Mouse (Mus musculus): ENCODE results near the gene Pdzd7.
"Not testable (repeated sequence)": the region's sequence is repeated elsewhere in the genome, so short reads cannot be mapped to it uniquely, and the experiment has no call there.

Pdzd7 gene

GRCm38 (mm10) chr19:45058841-45059240 lies 13.3 kb upstream of the Pdzd7 start:
- DNase-seq (ENCODE audit: low spot score in 2 of 2) = no peak

- DNase-seq (ENCODE audit: low spot score in 2 of 2) = peak; percentile 90 to 95
Observed at GRCm38 (mm10) chr19:45058113-45058839, 12.8 kb upstream of the Pdzd7 start.

GRCm38 (mm10) chr19:45057724-45058112 lies 12.2 kb upstream of the Pdzd7 start:
- DNase-seq (ENCODE audit: low spot score in 2 of 2) = no peak

GRCm38 (mm10) chr19:45056908-45057698 lies 11.6 kb upstream of the Pdzd7 start:
- no peak for DNase-seq (ENCODE audit: low spot score in 2 of 2)

GRCm38 (mm10) chr19:45056364-45056763 lies 10.8 kb upstream of the Pdzd7 start:
- peak in 1 of 2 experiments; percentile 36 for DNase-seq (ENCODE audit: low spot score in 2 of 2)

DNA sequence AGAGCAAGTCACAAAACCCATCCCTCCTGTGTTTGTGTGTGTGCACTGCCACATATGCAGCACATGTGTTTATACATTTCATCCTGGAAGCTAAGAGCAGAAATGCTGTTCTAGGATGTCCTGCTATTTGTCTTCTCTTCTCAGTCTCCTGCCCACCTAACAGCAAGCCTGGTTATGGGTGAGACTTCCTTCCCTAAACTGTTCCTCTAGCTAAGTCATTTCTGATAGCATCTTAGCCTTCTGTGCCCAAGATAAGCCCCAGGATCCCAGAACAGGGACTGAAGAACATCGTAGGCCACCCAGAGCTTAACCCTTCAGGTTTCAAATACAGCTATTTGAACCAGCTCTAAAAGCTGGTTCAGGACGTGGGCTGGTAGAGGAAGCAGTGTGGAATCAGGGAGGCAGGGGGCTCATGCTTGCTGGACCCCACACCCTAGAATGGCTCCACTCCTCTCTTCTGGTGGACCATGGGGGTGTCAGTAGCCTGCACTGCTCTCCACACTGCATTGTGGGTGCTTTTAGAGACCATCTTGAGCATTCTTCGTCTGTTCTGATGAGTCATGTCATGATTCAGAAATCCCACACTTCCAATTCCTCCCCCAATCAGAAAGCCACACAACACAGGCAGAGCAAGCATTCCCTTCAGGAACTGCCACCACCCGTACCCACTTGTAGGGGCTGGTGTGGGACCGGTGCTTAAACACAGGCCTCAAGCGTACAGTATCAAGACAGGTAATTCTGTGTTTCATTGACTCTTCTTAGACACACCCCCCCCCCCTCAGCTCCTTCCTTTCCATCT lies 9.6 kb upstream of the Pdzd7 start:
- peak; percentile 56 to 63 for DNase-seq (ENCODE audit: low spot score in 2 of 2)

DNA sequence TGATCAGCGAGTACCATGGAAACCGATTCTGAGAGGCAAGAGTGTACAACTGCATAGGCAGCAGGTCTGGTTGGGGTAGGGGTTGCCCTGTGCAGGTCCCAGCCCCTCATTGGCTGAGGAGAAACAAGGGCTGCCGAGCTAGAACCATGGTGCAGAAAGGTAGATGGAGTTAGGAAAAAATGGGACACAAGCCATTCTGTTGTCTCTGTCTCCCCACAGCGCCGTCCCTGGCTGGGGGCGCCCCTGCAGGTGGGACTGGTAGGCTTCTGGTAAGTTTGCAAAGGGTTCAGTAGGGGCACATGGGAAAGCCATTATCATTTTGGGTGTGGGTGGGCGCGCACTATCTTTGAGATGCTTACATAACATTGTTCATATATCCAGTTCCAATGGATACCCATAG lies 7.9 kb upstream of the Pdzd7 start:
- DNase-seq (ENCODE audit: low spot score in 2 of 2) = no peak

DNA sequence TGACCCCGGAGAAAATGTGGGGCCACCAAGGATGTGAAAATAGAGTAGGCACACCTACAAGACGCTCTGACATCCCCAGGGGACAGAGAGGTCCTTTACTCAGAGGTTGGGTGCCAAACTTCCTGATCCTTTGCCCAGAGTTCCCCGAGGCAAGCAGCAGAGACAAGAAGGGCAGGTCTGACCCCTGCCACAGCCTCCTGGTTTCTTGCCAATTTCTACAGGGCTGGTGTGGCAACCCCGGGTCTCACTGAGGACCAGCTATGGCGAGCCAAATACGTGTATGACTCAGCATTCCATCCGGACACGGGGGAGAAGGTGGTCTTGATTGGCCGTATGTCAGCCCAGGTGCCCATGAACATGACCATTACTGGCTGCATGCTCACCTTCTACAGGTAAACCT lies 4.0 kb upstream of the Pdzd7 start:
- no peak for DNase-seq (ENCODE audit: low spot score in 2 of 2)

DNA sequence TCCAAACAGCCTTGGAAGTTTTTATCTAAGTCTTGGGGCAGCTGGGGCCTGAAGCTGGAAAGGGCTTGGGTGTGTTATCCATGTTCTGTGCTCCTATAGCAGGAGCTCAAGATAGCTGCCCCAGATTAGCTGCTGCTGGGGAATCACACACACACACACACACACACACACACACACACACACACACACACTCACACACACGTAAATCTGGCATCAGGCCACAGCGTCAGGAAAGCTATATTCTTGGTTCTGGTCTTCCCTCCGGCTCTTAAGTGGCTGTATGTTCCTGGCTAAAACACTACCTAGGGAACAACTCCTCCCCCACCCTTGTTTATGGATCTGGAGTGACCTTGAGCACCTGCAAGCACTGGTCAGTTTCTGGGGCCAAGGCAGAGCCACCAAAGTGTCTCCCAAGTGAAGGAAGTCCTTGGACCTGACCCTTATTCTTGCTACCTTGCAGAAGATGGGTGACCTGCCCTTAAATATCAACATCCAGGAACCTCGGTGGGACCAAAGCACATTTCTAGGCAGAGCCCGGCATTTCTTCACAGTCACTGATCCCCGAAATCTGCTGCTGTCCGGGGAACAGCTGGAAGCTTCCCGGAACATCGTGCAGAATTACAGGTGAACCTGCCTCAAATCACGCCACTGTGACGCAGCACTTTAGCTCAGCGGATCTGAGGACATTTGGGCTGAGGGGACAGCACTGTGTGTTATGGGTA lies 3.3 kb upstream of the Pdzd7 start:
- DNase-seq (ENCODE audit: low spot score in 2 of 2) = no peak

DNA sequence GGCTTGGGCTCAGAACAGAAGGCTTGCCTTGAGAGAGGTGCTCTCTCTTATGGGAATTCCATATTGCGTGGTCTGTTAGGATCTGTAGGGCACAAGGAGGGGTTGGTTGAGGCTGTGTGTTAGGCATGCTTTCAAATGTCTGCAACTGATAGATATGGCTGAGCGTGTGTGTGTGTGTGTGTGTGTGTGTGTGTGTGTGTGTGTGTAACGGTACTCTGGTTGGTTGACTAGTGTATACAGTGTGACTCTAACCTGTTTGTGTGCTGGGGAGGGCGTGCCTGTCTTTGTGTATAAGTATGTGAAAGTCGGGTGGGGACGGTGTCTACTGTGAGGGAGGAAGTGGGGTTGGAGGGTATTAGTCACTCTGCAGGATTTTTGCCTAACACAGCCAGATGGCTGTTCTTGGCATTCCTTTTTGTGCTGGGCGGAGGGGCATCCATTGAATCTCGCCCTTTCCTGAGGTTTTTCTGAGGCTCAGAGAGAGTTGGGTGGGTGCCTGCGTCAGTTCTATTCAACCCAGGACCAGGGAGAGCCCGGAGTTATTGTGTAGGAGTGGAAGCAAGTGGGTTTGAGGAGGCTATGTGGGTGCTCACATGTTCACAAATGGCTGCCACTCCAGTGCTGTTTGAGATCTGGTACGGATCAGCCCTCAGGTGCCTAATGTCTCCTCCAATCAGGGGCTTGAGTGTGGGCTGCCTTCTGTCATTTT lies 2.6 kb upstream of the Pdzd7 start:
- DNase-seq (ENCODE audit: low spot score in 2 of 2) = peak; percentile 86 to 91

DNA sequence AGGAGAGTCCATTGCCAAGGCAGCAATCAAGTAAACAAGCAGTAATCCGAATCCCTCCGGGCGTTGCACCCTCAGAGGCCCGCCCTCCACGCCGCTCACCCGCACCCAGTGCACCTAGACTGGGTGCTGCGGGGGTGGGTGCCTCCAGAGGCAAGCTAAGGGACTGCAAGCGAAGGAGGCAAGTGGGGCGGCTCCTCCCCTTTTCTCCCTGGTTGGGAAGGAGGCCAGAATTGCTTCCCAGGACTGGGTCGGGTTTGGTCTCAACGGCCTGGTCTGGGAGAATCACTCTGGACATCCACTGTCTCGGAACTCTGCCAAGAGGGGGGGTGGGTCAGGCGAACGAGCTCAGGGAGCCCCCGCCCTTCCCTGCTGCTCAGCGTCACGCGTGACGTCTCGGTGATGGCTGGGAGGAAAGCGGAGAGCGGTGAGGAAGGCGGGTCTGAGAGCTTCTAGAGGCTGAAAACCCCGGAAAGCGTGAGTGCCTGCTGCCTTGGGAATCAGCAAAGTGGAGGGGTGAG lies 2.0 kb upstream of the Pdzd7 start, which contains the start of gene Sfxn3:
Sfxn3 (plus strand) TSS at position 87 of the 518 bp plus-strand sequence.
- DNase-seq (ENCODE audit: low spot score in 2 of 2) = peak; percentile 91 to 95

DNA sequence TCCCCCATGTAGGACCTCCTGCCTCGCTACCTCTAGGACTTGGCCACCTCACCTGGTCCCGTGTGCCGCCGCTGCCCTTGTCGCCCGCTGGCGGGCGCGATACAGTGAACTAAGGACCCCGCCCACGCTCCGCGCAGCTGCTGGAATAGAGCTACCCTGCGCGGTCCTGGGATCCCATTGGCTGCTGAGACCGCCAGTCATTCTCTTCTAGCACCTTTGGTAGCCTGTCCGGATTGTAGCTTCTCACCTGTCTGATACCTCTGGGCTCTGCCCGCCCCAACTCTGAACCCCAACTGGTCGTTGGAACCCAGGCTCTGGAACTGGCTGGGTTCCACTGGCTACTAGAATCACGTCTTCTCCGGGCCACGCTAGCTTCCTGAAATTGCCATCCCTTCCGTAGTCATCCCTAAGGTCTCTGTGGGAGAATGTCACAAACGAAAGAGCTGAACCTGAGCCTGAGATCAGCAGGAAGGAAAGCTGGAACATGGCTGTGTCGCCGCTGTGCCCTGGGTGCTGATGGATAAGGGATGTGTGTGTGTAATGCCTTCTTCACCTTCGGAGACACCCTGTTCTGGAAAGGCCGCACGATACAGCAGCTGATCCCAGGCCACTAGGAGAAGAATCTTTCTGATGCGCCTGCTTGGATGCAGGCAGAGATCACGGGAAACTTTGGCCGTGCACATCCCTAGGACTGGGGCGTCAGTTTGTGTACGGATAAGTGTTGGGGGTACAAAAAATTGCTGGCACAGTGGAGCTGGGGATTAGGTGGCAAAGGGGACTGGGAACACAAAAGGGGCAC lies 1.2 kb upstream of the Pdzd7 start:
- peak; percentile 78 to 91 for DNase-seq (ENCODE audit: low spot score in 2 of 2)

- no peak for DNase-seq (ENCODE audit: low spot score in 2 of 2)
Observed at GRCm38 (mm10) chr19:45045236-45045635, 281 bp downstream of the Pdzd7 start.

- no peak for DNase-seq (ENCODE audit: low spot score in 2 of 2)
Observed at GRCm38 (mm10) chr19:45044389-45044927, 1.1 kb downstream of the Pdzd7 start.

DNA sequence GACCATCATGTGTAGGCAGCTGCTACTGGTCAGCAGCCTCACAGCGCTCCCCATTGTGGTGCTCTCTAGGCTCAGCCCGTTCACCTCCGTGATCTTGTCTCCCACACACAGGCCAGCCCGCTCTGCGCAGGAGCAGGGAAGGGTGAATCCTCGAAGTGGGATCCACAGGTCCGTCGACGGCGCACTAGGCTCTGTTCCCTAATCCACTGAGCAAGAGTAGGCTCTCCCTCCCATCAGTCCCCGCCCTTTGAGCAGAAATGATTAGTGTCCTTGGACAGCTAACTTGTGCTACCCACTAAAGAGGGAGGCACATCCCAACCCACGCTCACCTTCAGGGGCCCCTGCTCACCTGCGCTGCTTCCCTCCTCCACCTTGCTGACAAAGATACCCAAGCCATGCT lies 5.3 kb downstream of the Pdzd7 start:
- DNase-seq (ENCODE audit: low spot score in 2 of 2) = no peak

GRCm38 (mm10) chr19:45038198-45038597 lies 7.3 kb downstream of the Pdzd7 start:
- not testable (repeated sequence) for DNase-seq (ENCODE audit: low spot score in 2 of 2)

GRCm38 (mm10) chr19:45036867-45037266 lies 8.7 kb downstream of the Pdzd7 start:
- no peak for DNase-seq (ENCODE audit: low spot score in 2 of 2)

- no peak for DNase-seq (ENCODE audit: low spot score in 2 of 2)
Observed at GRCm38 (mm10) chr19:45032570-45033332, 12.8 kb downstream of the Pdzd7 start.

- peak; percentile 72 to 78 for DNase-seq (ENCODE audit: low spot score in 2 of 2)
Observed at GRCm38 (mm10) chr19:45031780-45032179, 13.7 kb downstream of the Pdzd7 start.

Data from right cerebral cortex, adult 2 months (tissue).